Mouse (Mus musculus) midbrain, postnatal 0 days (tissue): Measurements from ENCODE around the gene Neurl2. TPM values are rescaled to one million over a fixed set of nuclear protein-coding genes. Genes with fewer than 3 reads are reported as not detected.
A peak's percentile ranks its signal among the peaks of the same experiment; 100 is the strongest.
"Not testable (repeated sequence)": the region's sequence is repeated elsewhere in the genome, so short reads cannot be mapped to it uniquely, and the experiment has no call there.

Experiments used
- ATAC-seq: fragments of 200-750 bp; cut with Nextera tagmentation; 2 replicates; pipeline ENCODE4 v1.8.0; 2017; ENCODE audit warnings: moderate number of reproducible peaks, mild to moderate bottlenecking, moderate TSS enrichment, moderate library complexity; ENCODE audit not compliant: low FRiP score
- DNase-seq: peaks from one replicate; pipeline ENCODE4 v3.0.0-alpha.2; 2015; ENCODE audit warnings: low spot score
- H3K27ac ChIP-seq: fragments of 300-500 bp; sonication (generic); 2 replicates; pipeline ENCODE4 v1.5.1; 2014; ENCODE audit warnings: low read depth, mild to moderate bottlenecking, low read length, mixed read lengths
- H3K27me3 ChIP-seq: fragments of 300-500 bp; sonication (generic); 2 replicates; pipeline ENCODE4 v1.6.1; 2014; ENCODE audit warnings: low read length, control low read depth, mixed read lengths; ENCODE audit not compliant: insufficient read depth
- H3K36me3 ChIP-seq: fragments of 300-500 bp; sonication (generic); 2 replicates; pipeline ENCODE4 v1.6.1; 2014; ENCODE audit warnings: low read length, control low read depth, mixed read lengths; ENCODE audit not compliant: insufficient read depth
- H3K4me1 ChIP-seq: fragments of 300-500 bp; sonication (generic); 2 replicates; pipeline ENCODE4 v1.6.1; 2014; ENCODE audit warnings: mild to moderate bottlenecking, control low read depth, antibody characterized with exemption, low read length, mixed read lengths; ENCODE audit not compliant: insufficient read depth
- H3K4me2 ChIP-seq: fragments of 300-500 bp; sonication (generic); 2 replicates; pipeline ENCODE4 v1.6.1; 2014; ENCODE audit warnings: low read depth, mild to moderate bottlenecking, low read length, mixed read lengths; ENCODE audit not compliant: poor library complexity, severe bottlenecking
- H3K4me3 ChIP-seq: fragments of 300-500 bp; sonication (generic); 2 replicates; pipeline ENCODE4 v1.5.1; 2014; ENCODE audit warnings: low read depth, mild to moderate bottlenecking, low read length, moderate library complexity
- H3K9ac ChIP-seq: fragments of 300-500 bp; sonication (generic); replicated peaks from 2 replicates; pipeline ENCODE4 v1.6.1; 2014; ENCODE audit warnings: mild to moderate bottlenecking, low read length, moderate library complexity, mixed read lengths; ENCODE audit not compliant: poor library complexity, severe bottlenecking
- H3K9me3 ChIP-seq: fragments of 300-500 bp; sonication (generic); 2 replicates; pipeline ENCODE4 v1.6.1; 2016; ENCODE audit warnings: low read length, control low read depth
- CTCF ChIP-seq: IDR thresholded peaks from 2 replicates; pipeline ENCODE4 v1.5.1; 2016; ENCODE audit warnings: antibody characterized with exemption, mild to moderate bottlenecking
- WGBS: fragments of 180-500 bp; shearing (Covaris S2); extraction: QIAGEN DNeasy Blood & Tissue Kit; methylation state at CpG from one replicate; pipeline ENCODE4 v1.1.7; 2014; 5-methylcytosine and 5-hydroxymethylcytosine counted together
- polyA plus RNA-seq: library from polyadenylated mRNA; unstranded; fragments of >200 nt; fragmentation: Nextera tagmentation; extraction: Ambion mirVana; gene quantifications from 2 replicates; pipeline ENCODE4 v1.2.1, GENCODE M21; 2015
- total RNA-seq: library from RNA; depleted of rRNA; stranded (reverse); fragments of >200 nt; gene quantifications from 2 replicates; pipeline ENCODE4 v1.2.3, GENCODE M21; 2014

The Neurl2 gene
- total and polyA plus RNA-seq, 2 experiments from 2014 or later = 7.8 to 11.2 TPM

DNA sequence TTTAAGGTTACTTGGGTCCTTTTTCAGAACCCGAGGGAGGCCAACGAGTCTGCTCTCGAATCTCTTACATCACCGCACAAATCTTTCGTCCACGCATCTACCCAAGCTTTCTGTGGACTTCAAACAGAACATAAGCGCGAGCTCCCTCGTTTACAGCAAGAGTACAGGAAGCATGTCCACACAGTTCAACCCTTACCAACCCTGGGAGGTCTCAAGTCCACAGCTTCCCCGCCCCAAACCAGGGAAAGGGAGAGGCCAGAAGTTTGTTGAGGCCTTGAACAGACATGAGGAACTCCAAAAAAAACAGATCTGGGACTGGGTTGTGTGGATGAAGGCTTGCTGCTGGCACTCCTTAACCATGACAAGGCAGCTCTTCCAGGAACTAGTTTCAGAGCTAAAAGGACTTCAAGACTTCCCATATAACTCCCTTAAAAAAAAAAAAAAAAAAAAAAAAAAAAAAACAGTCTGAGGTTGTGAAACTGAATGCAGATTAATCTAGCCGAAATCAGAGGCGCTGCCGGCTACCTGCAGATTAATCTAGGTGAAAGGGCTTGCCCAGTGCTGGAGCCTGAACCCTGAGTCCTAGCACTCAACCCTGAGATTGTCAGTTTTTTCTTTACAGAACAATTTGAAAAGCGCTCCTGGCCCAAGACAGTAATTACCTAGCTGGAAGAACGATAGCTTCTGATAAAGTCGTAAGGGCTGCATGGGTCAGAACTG lies 29.9 kb downstream of the Neurl2 start:
- TF ChIP-seq CTCF = no peak

DNA sequence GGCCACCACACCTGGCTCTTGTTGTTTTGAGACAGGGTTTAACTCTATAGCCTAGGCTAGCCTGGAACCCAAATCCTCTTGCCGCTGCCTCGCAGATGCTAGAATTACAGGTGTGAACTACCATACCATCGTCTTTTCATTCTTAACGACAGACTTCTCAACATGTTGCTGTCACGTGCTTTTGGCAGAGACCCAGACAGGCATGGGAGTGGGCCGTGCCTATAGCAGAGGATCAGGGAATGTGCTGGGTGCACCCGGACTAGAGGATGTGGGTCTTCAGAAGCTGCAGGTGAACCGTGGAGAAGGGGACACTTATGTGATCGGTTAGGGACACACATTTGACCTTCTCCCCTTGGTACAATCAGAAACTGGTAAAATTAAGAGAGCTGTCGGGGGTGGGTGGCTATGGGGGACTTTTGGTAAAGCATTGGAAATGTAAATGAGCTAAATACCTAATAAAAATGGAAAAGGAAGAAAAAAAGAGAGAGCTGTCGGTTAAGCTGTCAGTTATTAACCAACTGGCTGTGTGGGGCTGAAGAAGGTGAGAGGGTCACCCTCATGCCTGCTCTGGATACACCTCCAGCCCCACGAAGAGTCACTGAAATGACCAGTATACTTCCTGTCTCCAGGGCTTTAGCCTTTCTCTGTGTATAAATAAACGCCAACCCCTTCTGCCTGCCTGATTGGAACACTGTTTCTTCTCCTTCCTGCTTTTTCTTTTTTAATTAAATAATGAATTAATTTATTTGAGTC lies 32.8 kb downstream of the Neurl2 start:
- DNase-seq (no peak), ATAC-seq (no peak)

More for the DNA sequence above, 29.9 kb downstream of the Neurl2 start:
- peak overlapping the region; percentile 63; the same call in 1 of the 2 replicates for H3K9ac ChIP-seq
- WGBS = 93% methylated on average over 16 of the region's 16 CpGs
- ATAC-seq (no peak), DNase-seq (no peak)
- H3K4me3 ChIP-seq = peak overlapping the region; percentile 73
- no peaks in the 10 kb centered on the region for H3K27me3 ChIP-seq
- H3K9me3 ChIP-seq = no peaks in the 10 kb centered on the region
- no peak overlapping the region for H3K27ac ChIP-seq
- H3K4me2 ChIP-seq = peak overlapping the region; percentile 63
- peaks cover 5% of the 10 kb centered on the region; the same call in 1 of the 2 replicates for H3K36me3 ChIP-seq
- no peaks in the 10 kb centered on the region for H3K4me1 ChIP-seq

DNA sequence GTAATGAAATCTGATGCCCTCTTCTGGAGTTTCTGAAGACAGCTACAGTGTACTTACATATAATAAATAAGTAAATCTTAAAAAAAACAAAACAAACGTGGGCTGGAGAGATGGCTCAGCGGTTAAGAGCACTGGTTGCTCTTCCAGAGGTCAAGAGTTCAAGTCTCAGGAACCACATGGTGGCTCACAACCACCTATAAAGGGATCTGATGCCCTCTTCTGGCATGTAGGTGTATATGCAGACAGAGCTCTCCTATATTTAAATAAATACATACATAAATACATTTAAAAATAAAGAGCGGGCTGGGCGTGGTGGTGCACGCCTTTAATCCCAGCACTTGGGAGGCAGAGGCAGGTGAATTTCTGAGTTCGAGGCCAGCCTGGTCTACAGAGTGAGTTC lies 34.7 kb downstream of the Neurl2 start:
- peaks cover 23% of the 10 kb centered on the region; the same call in 1 of the 2 replicates for H3K36me3 ChIP-seq
- ATAC-seq, H3K4me1 ChIP-seq, H3K27me3 ChIP-seq, H3K4me3 ChIP-seq, H3K27ac ChIP-seq, DNase-seq, H3K9ac ChIP-seq, H3K4me2 ChIP-seq, H3K9me3 ChIP-seq: not testable (repeated sequence)
- WGBS = 84% methylated on average over 6 of the region's 6 CpGs
- peak; percentile 55 for TF ChIP-seq CTCF

More for the DNA sequence above, 32.8 kb downstream of the Neurl2 start:
- H3K4me2 ChIP-seq = no peak overlapping the region
- H3K9me3 ChIP-seq = no peaks in the 10 kb centered on the region
- H3K27ac ChIP-seq = no peak overlapping the region
- H3K4me1 ChIP-seq = no peaks in the 10 kb centered on the region
- H3K9ac ChIP-seq = no peak overlapping the region
- no peak overlapping the region for H3K4me3 ChIP-seq
- H3K27me3 ChIP-seq = no peaks in the 10 kb centered on the region
- peaks cover 15% of the 10 kb centered on the region; the same call in 1 of the 2 replicates for H3K36me3 ChIP-seq
- no peak for TF ChIP-seq CTCF
- WGBS = 94% methylated on average over 13 of the region's 13 CpGs

DNA sequence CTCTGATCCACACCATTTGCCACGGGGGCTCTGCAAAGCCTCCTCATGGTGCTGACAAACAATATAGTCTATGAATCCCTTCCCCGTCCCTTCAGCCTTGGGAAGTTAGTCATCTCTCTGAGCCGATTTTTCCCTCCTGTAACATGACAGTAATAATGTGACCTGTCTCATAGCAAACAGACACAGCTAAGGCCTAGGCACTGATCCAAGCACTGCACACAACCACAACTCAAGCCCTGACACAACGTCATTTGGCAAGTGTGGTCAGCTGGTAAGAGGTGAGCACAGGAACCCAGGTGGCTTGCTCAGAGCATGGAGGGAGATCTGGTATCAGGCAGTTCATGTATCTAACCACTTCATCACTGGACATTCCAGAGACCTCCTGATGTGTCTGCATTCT lies 37.4 kb downstream of the Neurl2 start:
- ATAC-seq (no peak), DNase-seq (no peak)
- Histone ChIP-seq H3K9ac (no peak overlapping the region), H3K4me3 (no peak overlapping the region), H3K36me3 (peaks cover 38% of the 10 kb centered on the region; the same call in 1 of the 2 replicates), H3K9me3 (no peaks in the 10 kb centered on the region), H3K27ac (no peak overlapping the region), H3K27me3 (no peaks in the 10 kb centered on the region), H3K4me1 (no peaks in the 10 kb centered on the region), H3K4me2 (no peak overlapping the region)
- 88% methylated on average over 4 of the region's 4 CpGs for WGBS
- TF ChIP-seq CTCF = no peak

DNA sequence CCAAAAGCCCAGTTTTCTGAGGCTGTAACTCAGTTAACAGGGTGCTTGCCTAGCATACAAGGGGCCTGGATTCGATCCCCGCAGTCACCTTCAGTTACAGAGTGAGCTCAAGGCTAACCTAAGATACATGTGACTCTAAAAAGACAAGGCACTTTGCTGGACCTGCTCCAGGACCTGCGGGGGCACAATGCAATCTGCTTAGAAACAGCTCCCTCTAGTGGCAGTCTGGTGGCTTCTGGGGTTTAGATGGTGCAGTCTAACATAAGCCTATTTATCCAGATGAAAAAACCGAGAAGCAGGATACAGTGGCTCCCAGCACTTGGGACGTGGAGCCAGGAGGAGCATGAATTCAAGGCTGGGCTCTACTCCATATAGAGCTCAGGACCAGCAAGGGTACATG lies 39.0 kb downstream of the Neurl2 start:
- peaks cover 40% of the 10 kb centered on the region; the same call in 1 of the 2 replicates for H3K36me3 ChIP-seq
- ATAC-seq (no peak), DNase-seq (peak; percentile 95)
- H3K27ac ChIP-seq = no peak overlapping the region
- no peaks in the 10 kb centered on the region for H3K27me3 ChIP-seq
- no peak overlapping the region for H3K4me2 ChIP-seq
- no peaks in the 10 kb centered on the region for H3K9me3 ChIP-seq
- H3K9ac ChIP-seq = no peak overlapping the region
- WGBS = 27% methylated on average over 5 of the region's 5 CpGs
- TF ChIP-seq CTCF = peak; percentile 88
- H3K4me1 ChIP-seq = no peaks in the 10 kb centered on the region
- H3K4me3 ChIP-seq = no peak overlapping the region

DNA sequence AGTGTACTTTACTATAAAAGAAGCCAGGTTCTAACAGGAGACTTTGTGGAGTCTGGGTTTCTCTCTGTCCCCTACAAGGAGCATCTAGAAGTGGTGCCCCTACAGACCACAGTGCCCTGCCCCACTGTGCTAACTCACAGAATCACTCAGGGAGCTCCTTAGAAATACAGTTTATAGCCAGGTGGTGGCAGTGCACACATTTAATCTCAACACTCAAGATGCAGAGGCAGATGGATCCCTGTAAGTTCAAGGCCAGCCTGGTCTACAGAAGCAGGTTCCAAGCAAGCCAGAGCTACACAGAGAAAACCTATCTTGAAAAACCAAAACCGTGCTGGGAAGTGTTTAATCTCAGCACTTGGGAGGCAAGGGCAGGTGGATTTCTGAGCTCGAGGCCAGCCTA lies 39.5 kb downstream of the Neurl2 start:
- Histone ChIP-seq H3K4me2 (no peak overlapping the region), H3K36me3 (peaks cover 40% of the 10 kb centered on the region; the same call in 1 of the 2 replicates), H3K9ac (no peak overlapping the region), H3K4me3 (no peak overlapping the region), H3K27ac (no peak overlapping the region), H3K9me3 (no peaks in the 10 kb centered on the region), H3K4me1 (no peaks in the 10 kb centered on the region), H3K27me3 (no peaks in the 10 kb centered on the region)
- no peak for ATAC-seq
- peak; percentile 36 for DNase-seq
- TF ChIP-seq CTCF = peak; percentile 46
- WGBS = 96% methylated on average over 2 of the region's 2 CpGs
